ENCODE assay signal across 8 mouse cellular contexts in the genomic region with DNA sequence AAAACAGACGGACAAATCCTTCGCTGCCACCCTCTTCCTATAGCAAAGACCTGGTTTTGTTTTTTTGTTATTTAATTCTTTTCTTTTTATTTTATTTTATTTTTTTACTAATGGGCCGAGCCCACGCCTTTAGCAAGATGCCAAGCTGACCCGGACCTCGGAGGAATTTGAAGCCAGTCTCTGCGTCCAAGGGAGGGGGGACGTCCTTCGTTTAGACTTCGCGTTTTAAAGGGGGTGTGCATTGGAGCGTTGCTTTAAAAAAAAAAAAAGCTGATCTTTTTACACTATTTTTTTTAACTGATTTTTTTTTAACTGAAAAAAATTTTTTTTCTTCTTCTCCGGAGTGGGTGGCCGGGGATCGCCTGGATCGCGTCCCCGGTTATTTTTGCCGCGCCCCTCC. TPM values are rescaled to one million over a fixed set of nuclear protein-coding genes. Genes with fewer than 3 reads are reported as not detected.
DNase-seq lines count a peak whose midpoint lies in the region; ATAC-seq and TF ChIP-seq lines count a peak whose summit lies in the region.

No protein-coding gene starts in this region.

- no peaks in the 10 kb centered on the region for H3K36me3 ChIP-seq in lung, postnatal 0 days (ENCODE audit: insufficient read depth, low read length)
- H3K36me3 ChIP-seq in limb, embryonic 14.5 days (ENCODE audit: control insufficient read depth, insufficient read depth, low read length): no peaks in the 10 kb centered on the region
- no peaks in the 10 kb centered on the region for H3K36me3 ChIP-seq in stomach, embryonic 14.5 days (ENCODE audit: control insufficient read depth, insufficient read depth, low read length)

- H3K27me3 ChIP-seq in lung, postnatal 0 days (replicated peaks; ENCODE audit: insufficient read depth, low read length): peaks cover 34% of the 10 kb centered on the region
- peaks cover 56% of the 10 kb centered on the region for H3K27me3 ChIP-seq in limb, embryonic 14.5 days (ENCODE audit: control insufficient read depth, insufficient read depth, low read length)
- peaks cover 25% of the 10 kb centered on the region for H3K27me3 ChIP-seq in stomach, embryonic 14.5 days (ENCODE audit: control insufficient read depth, insufficient read depth, low read length)

- TF ChIP-seq POLR2A in limb, embryonic 14.5 days (IDR thresholded peaks at IDR 0.05; ENCODE audit: borderline replicate concordance, extremely low read depth, insufficient read depth, insufficient read length): no peak

- H3K9ac ChIP-seq in lung, postnatal 0 days (replicated peaks; ENCODE audit: low read depth): no peak overlapping the region
- H3K9ac ChIP-seq in limb, embryonic 14.5 days (ENCODE audit: low read depth, low read length, severe bottlenecking): peak overlapping the region; percentile 47
- H3K9ac ChIP-seq in stomach, embryonic 14.5 days (replicated peaks; ENCODE audit: low read depth, low read length): peak overlapping the region; percentile 28; the same call in 1 of the 2 replicates

- TF ChIP-seq EP300 in lung, postnatal 0 days (IDR thresholded peaks at IDR 0.05): no peak

- no peaks in the 10 kb centered on the region for H3K4me1 ChIP-seq in lung, postnatal 0 days (ENCODE audit: insufficient read depth, low read depth, low read length)
- H3K4me1 ChIP-seq in limb, embryonic 14.5 days (ENCODE audit: control insufficient read depth, insufficient read depth, low read length): peaks cover 6% of the 10 kb centered on the region; the same call in 1 of the 2 replicates
- no peaks in the 10 kb centered on the region for H3K4me1 ChIP-seq in stomach, embryonic 14.5 days (ENCODE audit: control insufficient read depth, insufficient read depth, low read length)

- DNase-seq in cerebellum, adult 8-10 months: peak; percentile 33
- DNase-seq in cerebellum, postnatal 4 days (ENCODE audit: low spot score in 2 of 2): no peak
- DNase-seq in lung, postnatal 0 days (ENCODE audit: low spot score): no peak
- DNase-seq in lung, postnatal 4 days: no peak
- no peak for DNase-seq in limb, embryonic 14.5 days (ENCODE audit: low spot score)
- DNase-seq in adrenal gland, postnatal 4 days (ENCODE audit: low spot score in 2 of 2): no peak
- no peak for DNase-seq in adrenal gland, adult 2 months

- H3K9me3 ChIP-seq in lung, postnatal 0 days (ENCODE audit: low read length): no peaks in the 10 kb centered on the region
- H3K9me3 ChIP-seq in limb, embryonic 14.5 days (ENCODE audit: control insufficient read depth, low read length): no peaks in the 10 kb centered on the region
- H3K9me3 ChIP-seq in stomach, embryonic 14.5 days (ENCODE audit: control insufficient read depth, low read depth, low read length): no peaks in the 10 kb centered on the region

- no peak for ATAC-seq in lung, postnatal 0 days
- ATAC-seq in limb, embryonic 14.5 days (ENCODE audit: low FRiP score, low read depth): no peak
- ATAC-seq in stomach, embryonic 14.5 days (ENCODE audit: insufficient number of reproducible peaks, insufficient read depth, low FRiP score, low read depth): no peak

- H3K4me2 ChIP-seq in lung, postnatal 0 days (replicated peaks; ENCODE audit: low read depth, low read length): peak overlapping the region; percentile 94
- peak overlapping the region; percentile 96 for H3K4me2 ChIP-seq in limb, embryonic 14.5 days (replicated peaks; ENCODE audit: low read depth, low read length, severe bottlenecking)
- peak overlapping the region; percentile 99 for H3K4me2 ChIP-seq in stomach, embryonic 14.5 days (replicated peaks; ENCODE audit: low read depth, low read length)

- H3K4me3 ChIP-seq in lung, postnatal 0 days (ENCODE audit: low read depth, low read length): peak overlapping the region; percentile 55
- H3K4me3 ChIP-seq in limb, embryonic 14.5 days (replicated peaks; ENCODE audit: low read length): peak overlapping the region; percentile 55
- peak overlapping the region; percentile 43 for H3K4me3 ChIP-seq in stomach, embryonic 14.5 days (ENCODE audit: low read depth, low read length)

- WGBS in lung, postnatal 0 days: under 1% methylated on average over 18 of the region's 20 CpGs
- WGBS in limb, embryonic 14.5 days: under 1% methylated on average over 20 of the region's 20 CpGs
- under 1% methylated on average over 20 of the region's 20 CpGs for WGBS in stomach, embryonic 14.5 days

- no peak overlapping the region for H3K27ac ChIP-seq in lung, postnatal 0 days (ENCODE audit: low read length)
- H3K27ac ChIP-seq in limb, embryonic 14.5 days (replicated peaks; ENCODE audit: low read depth, low read length): no peak overlapping the region
- H3K27ac ChIP-seq in stomach, embryonic 14.5 days (ENCODE audit: low read length): no peak overlapping the region

- TF ChIP-seq CTCF in lung, postnatal 0 days (IDR thresholded peaks at IDR 0.05): no peak

RNA-seq across cellular contexts. Expression of a gene that starts 26.7 kb away (rescaled TPM):
- 2.0 and 3.3 TPM in 2 replicates for polyA plus RNA-seq in lung, postnatal 0 days (2015; fragmentation: Nextera tagmentation; extraction: Ambion mirVana)
- polyA plus RNA-seq in limb, embryonic 14.5 days (2012; rRNA removed): 20.1 and 24.3 TPM in 2 replicates
- polyA plus RNA-seq in limb, embryonic 14.5 days (2014; fragmentation: Nextera tagmentation; extraction: Ambion mirVana): 6.8 and 8.7 TPM in 2 replicates
- 6.2 and 6.7 TPM in 2 replicates for polyA plus RNA-seq in stomach, embryonic 14.5 days (2014; fragmentation: Nextera tagmentation; extraction: Ambion mirVana)
- total RNA-seq in adrenal gland, postnatal 4 days (2021): 10 to 100 TPM; 14.8 to 15.6 TPM
- 1 to 10 TPM; 5.6 to 7.8 TPM for total RNA-seq in adrenal gland, adult 2 months (2021)
- polyA plus RNA-seq in adrenal gland, adult 2 months (2012; rRNA removed): 28.8 and 41.6 TPM in 2 replicates
